Mouse (Mus musculus) layer of hippocampus, postnatal 36 days (tissue): Measurements from ENCODE around the gene Mgat4b. TPM values are rescaled to one million over a fixed set of nuclear protein-coding genes. Genes with fewer than 3 reads are reported as not detected.

Experiments used
- DNase-seq, 2 experiments: peaks; one replicate each; pipeline ENCODE4 v3.0.0; 2022
- total RNA-seq, 2 experiments: library from RNA; stranded (reverse); gene quantifications; 2 replicates each; pipeline ENCODE4 v1.2.3; 2021

Gene Mgat4b
- total RNA-seq, 2 experiments from 2014 or later = 91.1 to 102 TPM

DNA sequence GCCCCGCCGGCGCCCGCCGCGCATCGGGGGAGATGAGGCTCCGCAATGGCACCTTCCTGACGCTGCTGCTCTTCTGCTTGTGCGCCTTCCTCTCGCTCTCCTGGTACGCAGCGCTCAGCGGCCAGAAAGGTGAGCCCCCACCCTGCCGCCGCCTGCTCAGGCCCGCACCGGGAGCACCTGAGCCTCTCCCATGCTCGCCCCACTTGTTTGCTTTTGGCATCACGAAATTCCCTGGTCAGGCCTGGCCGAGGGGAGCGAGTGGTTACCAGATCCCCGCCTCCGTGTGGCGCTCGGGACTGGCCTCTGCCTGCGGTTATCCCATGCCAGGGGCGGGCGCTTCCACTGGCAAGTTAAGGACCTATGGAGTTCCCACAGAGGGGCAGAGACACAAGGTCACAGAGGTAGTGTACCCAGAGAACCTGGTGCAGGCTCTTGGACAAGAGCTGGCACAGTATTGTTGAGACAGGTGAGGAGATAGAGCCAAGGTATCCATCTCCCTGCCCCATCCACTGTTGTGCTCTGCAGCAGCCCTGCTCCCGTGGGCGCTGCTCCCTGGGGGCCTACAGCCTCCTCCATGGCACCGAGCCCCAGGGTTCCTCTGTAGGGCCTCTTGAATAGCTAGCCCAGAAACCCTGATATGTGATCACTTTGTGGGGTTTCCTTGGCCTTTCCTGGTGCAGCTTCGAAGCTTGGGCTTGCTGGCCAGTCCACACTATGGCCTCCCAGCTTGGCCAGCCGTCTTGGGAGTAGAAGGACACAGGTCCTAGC, 15.1 kb downstream of the Mgat4b start:
- DNase-seq = no peak

DNA sequence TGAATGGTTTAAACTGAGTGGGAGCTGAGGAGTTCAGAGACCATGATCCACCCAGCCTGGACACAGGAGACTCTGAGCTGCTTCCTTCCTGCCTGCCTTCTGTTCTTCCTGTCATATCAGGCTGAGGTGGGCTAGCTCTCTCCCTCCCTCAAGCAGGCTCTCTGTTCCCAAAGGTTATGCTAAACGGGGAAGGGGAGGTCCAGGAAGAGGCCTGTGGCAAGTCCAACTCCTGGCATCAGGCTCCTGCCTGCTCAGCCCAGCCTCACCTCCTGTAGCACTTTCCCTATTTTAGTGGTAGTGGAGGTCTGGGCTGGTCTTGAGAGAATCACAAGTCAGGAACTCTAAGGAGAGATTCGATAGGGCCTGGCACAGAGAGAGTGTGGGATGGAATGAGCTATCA, 15.7 kb downstream of the Mgat4b start:
- DNase-seq = no peak

DNA sequence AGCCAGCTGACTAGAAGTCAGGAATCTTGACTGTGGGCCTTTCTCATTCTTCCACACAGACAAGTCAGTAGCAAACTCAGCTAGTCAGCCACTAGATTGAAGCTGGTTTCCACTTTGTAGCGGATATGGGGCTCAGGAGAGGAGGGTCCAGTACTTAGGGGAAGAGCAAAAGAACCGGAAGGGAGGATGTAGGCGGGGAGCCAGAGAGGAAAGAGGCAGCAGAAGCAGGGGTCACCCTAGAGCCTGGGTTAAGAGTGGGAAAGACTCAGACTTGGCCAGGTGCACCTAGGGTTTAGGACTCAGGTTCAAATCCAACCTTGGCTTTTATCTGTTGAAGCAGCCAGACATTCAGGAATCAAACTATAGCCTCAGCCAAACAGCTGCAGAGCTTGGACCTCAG, 16.5 kb downstream of the Mgat4b start:
- DNase-seq = no peak

DNA sequence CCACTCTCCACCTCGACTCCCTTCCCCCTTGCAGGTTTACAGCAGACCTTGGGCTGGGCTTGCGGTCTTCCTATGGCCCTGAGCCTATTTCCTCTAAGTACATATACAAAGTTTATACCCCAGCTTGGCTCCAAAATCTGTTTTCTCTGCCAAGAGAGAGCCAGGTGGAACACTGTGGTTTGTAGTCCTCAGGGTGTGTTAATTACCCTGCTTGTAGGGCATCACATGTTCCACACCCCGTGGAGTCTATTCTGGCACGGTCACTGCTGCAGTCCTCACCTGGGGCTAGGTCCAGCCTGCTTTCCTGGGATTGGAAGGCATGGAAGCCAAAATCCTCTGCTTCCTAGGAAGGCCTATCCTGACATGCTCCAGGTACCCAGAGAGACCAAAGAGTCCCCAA, 17.0 kb downstream of the Mgat4b start:
- no peak for DNase-seq

DNA sequence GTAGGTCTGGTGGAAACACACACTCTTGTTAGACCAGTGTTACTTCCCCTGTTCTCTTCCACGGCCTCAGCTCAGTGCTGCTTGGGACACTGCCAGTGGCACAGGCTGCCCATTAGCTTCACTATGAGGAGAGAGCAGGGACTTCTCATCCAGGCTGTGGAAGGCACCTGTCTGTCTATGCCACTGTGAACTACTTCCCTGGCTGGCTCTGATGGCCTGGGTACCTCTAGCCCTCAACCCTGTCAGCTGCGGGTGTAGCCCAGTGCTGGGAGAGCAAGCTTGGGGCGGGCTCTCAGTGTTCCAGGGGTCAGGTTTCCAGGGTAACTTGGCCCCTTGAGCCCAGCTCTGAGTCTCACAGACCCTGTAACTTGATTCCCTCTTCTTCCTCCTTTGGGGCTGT, 18.1 kb downstream of the Mgat4b start:
- no peak for DNase-seq

DNA sequence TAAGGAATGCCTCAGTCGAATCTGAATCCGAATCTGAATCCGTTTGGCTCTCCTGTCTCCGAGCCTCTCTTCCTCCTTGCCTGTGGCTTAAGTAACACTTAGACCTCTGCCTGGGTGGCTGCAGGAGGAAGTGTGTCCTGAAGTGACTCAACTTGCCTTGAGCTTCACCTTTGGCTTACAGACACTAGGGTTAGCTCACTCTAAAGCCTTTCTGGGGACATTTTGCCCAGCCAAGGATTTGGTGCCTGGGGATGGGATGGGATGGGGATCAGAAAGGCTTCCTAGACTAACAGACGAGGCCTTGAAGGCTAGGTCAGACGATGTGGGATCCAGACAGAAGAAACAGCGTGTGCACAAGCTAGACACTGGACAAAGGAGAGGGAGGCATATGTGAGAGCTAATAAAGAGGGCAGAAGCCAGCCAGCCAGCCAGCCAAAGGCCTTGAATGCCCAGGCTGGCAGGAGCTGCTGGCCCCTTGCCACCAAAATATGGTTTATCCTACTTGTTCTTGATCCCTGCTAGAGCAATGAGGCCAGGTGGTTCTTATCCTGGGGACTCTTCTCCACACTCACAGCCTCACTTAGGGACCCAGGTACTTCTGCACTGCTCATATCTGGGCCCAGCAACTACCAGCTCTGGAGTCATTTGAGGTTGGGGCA, 18.7 kb downstream of the Mgat4b start:
- no peak for DNase-seq

DNA sequence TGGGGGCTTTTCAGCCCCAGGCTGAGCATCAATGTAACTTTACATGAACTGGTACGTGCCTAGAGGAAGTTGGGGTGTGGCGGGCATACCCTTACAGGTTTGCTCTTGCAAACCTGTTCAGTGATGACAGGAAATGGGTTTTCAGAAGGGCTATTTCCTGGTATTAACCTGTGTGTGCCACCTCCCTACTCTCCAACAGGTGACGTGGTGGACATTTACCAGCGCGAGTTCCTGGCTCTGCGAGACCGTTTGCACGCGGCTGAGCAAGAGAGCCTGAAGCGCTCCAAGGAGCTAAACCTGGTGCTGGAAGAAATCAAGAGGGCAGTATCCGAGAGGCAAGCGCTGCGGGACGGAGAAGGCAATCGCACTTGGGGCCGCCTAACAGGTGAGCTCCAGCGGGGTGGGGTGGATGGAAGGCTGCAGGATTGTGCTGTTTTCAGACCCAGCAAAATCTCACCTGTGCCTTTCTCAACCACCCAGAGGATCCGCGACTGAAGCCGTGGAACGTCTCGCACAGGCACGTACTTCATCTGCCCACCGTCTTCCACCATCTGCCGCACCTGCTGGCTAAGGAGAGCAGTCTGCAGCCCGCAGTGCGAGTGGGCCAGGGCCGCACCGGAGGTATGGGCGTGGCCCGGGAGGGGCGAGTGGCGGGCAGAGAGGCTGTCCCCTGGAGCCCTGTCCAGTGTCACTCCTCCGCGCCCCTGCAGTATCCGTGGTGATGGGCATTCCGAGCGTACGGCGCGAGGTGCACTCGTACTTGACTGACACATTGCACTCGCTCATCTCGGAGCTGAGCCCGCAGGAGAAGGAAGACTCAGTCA, 20.0 kb downstream of the Mgat4b start:
- no peak for DNase-seq

DNA sequence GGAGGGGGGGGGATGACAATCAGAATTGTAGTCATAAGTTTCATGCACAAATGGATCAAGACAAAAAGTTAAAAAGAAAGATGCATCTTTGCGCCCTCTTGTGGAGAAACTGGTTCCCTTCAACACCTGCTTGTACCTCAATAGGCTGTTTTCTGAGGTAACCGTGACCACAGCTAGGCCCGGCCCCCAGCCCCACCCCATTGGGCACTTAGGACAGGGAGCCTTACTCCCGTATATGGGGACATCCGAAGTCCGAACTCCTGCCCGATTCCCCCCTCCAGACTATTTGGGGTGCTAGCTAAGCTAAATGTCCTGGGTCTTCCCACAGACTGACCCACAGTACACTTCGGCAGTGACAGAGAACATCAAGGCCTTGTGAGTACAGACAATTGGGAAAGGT, 20.7 kb downstream of the Mgat4b start:
- DNase-seq = no peak

DNA sequence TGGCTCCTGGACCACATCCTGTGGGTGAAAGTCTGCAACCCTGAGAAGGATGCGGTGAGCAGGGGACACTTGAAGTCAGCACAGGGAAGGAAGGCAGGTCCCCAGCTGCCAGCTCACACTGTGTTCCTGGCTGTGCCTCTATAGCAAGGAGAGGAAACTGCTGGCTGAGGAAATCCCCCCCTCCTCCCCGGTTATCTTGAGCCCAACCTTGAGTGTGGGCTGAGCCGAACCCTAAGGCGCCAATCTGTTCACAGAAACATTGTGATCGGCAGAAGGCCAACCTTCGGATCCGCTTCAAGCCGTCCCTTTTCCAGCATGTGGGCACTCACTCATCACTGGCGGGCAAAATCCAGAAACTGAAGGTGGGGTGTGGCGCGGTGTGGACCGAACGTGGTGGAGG, 22.3 kb downstream of the Mgat4b start:
- DNase-seq = no peak

DNA sequence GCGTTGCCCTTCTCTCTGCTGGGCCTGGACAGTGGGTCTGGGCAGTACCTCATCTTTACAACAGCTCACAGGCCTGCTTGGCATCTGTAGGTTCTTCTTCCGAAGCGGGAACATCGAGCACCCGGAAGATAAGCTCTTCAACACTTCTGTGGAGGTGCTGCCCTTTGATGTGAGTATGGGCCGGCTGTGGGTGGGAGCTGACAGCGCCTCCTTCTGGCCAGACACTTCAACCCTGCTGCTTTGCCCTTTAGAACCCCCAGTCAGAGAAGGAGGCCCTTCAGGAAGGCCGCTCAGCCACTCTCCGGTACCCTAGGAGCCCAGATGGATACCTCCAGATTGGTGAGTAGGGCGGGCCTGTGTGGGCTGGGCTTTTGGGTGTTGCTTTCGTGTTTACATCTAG, 23.3 kb downstream of the Mgat4b start:
- no peak for DNase-seq

DNA sequence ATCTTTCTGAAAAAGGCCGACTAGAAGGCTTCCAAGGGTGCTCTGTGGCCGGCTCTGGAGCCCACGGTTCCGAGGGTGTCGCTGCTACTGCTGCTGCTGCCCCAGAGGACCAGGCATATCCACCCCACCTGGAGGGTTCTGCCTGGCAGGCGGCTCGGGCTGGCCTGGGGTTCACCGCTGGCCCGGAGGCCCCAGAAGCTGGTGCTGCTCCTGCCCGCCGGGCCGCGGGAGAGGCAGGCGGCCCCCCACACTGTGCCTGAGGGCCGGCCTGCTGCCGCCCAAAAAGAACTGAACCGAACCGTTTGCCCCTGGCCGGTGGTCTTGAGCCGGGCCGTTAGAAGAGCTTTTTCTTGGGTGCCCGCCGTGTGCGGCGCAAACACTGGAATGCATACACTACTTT, 23.9 kb downstream of the Mgat4b start:
- no peak for DNase-seq

DNA sequence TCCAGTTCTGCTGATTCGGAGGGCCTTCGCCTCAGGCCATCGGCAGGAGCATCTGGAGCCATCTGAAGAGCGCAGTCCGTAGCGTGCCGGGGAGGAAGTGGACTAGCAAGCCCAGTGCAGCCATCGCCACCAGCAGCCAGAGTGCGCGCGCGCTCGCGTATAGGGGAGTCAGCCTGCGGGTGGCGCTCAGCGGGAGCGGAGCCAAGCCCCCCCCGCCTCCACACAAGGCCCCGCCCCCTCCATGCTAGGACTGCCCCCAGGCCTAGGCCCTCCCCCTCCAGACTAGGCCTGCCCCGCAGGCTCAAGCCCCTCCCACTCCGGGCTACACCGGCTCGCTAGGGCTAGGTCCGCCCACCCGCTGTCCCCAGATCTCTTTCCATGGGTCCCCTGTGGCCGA, 25.8 kb downstream of the Mgat4b start:
- DNase-seq = peak; percentile 76 to 78

DNA sequence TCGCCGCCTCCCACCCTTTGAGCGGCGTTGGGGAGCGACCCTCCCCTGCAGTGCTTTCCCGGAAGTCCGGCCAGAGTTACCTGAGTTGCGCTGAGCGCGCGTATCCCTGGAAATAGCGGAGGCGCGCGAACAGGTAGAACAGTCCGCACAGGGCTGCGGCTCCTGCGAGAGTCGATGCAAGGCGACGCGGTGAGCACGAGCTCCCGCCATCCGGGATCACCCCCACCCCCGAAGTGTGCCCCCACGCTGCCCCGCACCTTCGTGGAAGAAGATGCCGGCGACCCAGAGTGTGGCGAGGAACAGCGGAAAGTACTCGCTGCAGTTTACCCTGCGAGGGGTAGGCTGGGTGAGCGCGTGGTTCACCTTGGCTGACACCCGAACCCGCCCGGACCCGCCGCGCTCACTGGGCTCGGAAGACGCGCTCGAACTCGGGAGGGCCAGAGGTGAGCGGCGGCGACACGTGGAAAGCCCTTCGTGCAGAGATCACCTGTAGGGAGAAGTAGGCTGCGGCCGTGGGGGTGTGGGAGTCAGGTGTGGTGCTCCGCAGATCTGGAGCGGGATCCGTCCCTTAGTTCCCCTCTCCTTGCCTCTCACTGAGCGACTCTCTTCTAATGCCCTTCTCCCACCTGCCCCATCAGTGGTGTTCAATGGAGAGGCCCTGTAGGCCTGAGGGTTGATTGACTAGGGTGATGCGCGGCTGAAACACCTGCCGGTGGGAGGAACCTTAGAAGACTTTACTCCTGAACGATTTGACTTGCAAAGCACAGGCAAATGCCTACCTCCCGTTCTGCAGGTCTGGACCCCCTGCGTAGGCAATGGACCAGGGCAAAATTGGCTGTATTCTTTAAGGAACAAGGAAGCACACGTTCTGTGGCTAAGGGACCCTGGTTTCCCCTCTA, 26.5 kb downstream of the Mgat4b start:
- no peak for DNase-seq

DNA sequence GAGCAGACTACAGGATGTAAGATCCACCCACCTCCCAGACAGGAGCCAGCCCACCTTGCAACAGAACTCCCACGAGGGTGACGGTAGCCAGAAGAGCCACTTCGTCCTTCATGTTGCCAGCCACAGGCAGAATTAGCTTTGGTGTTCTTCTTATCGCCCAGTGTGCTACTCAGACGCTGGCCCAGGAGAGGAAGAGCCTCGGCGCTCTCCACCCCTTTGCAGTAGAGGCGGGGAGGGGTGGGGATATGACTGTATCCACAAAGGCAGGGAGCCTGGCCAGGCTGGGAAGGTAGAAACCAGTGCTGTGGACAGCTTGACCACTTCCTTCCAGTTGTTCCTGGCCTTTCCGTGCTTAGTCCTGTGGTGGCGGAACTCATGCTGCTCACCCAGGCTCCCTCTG, 27.6 kb downstream of the Mgat4b start, which contains the start of gene Ltc4s:
Gene Ltc4s (minus strand): TSS at position 293 of the 400 bp plus-strand sequence.
- DNase-seq = no peak

DNA sequence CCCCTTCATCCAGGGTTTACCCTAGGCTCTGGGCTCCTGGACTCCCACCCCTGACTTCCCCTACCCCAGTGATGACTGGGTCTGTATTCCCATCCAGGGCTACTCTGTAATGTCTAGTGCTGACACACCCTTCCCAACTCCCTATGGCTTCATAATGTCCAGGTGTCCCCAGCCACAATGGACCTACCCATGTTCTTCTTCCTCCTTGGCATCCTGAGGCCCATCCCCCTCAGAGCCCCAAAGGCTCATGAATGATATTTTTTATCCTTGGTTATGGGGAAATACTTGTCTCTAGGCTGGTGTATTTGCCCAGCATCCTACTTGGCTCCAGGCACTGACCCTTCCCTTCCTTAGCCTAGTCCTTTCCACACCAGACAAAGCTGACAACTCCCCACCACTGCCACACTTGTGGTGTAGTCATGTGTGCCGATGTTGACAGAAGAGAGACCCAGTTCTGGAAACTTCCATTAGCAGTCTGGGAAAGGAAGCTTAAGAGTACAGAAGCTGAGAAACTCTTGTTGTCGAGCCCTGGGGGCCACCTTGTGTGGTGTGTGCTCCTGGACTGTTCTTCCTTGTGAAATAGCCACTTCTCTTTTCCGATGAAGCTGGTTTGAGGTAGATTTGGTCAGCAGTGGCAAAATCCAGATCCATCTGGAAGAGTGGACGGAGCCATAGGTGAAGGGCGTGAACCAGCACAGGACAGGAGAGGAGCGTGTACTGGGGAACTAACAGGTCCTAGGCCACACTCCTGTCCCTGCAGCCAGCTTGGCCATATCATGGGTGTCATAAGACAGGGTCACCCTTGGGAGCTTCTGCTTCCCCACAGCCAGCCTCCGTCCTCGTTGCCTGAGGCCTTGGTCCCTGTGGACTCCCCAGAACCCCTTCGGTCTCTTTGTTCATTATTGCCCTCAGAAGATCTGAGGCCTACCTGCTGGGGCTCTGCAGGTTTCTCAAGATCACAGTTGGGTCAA, 28.4 kb downstream of the Mgat4b start:
- DNase-seq = no peak

DNA sequence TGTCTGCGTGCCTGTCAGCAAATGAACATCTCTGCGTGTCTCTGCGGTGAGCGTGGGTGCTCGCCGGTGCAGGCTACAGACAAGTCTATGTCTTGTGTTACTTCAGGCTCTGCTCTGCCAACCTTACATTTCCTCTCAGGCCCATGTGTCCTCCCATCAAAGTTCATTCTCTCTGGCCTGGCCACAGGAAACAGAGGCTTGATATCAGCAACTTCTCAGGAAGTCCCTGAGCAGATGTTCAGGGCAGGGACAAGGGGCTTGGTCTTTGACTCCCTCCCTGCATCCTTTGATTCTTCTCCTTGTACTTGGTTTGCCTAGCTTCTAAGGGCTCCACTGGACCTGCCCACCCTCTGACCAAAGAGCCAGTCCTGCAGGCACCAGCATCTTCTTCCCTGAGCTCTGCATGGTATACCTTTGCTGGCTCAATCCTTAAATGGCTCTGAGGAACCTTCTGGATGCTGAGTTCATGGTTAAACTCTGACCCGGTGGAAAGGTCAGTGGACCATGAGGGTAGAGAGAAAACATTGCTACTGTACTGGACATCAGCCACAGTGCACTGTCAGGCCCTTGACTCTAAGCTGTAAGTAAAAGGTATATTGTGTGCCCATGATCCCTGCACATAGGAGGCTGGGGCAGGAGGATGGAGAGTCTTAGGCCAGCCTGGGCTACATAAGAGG, 29.7 kb downstream of the Mgat4b start:
- no peak for DNase-seq

DNA sequence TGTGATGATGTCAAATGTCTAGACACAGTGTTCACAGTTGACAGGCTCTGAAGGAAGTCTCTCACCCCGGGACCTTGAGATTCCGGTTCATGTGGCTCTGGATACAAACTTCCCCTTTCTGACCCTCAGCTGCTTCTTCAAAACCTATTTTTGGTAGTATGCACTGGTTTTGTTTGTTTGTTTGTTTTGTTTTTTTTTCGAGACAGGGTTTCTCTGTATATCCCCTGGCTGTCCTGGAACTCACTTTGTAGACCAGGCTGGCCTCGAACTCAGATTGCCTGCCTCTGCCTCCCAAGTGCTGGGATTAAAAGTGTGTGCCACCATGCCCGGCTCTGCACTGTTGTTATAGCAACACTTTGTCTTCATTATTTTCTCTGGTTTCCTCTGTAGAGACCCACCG, 33.2 kb downstream of the Mgat4b start:
- DNase-seq = no peak

DNA sequence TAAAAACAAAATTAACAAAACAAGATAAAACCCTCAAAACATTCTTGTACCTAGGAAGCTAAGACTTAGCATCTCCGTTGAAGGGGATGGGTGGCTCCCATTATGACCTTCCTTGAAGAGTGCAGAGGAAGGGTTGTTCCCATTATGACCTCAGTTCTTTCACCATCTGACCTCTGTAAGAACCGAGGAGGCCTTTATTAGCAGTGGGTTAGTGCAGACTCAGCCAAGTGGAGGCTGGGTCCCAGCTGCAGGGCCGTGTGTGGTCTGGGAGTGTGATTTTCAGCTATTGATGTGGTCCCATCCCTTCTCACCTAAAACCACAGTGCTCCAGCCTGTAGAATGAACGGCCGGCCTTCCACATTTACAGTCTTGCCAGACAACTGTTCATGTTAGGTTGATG, 34.6 kb downstream of the Mgat4b start:
- DNase-seq = no peak

DNA sequence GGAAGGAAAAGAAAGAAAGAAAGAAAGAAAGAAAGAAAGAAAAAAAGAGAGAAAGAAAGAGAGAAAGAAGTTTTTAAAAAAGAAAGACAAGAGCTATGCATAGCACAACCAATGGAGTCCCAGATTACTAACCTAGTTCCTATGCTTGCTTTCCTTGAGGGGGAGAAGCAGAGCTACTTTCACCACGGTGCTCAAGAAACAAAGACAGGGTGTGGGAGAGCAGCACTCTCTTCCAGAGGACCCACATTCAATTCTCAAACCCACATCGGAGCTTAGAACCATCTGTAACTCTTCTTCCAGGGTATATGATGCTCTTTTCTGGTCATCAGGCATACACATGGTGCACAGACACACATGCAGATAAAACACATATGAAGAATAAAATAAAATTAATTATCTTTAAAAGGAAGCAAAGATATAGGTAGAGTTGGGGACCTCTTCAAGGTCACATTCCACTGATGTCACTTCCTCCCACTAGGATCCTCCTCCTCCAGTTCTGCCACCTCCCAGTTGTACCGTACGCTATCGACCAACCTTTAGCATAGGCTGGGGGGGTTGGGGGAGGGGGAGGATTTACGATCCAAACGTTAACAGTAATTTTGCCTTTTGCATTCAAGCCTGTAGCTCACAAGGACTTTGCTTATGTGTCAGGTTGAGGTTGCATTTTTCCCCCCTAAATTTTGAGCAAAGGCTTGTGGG, 37.9 kb downstream of the Mgat4b start:
- DNase-seq = no peak

DNA sequence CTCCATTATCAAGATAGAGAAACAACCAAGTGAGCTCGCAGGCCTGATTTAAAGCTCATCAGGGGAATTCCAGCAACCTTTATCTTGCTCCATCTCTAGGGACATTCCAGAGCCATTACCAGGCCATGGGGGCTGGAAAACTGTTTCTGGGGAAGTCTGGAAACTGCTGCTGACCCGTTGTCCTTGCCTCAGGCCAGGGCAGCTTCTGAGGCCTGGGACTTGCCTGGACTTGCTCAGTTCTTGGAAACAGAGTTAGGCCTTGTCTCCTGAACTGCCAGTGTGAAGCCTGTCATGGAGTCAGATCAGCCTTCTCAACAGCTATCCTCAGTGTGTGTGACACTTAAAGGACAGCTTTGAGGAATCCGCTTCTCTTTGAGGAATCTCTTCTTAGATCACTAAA, 41.5 kb downstream of the Mgat4b start:
- no peak for DNase-seq
